8 mouse cellular contexts compared by ENCODE assay signal in the genomic region with DNA sequence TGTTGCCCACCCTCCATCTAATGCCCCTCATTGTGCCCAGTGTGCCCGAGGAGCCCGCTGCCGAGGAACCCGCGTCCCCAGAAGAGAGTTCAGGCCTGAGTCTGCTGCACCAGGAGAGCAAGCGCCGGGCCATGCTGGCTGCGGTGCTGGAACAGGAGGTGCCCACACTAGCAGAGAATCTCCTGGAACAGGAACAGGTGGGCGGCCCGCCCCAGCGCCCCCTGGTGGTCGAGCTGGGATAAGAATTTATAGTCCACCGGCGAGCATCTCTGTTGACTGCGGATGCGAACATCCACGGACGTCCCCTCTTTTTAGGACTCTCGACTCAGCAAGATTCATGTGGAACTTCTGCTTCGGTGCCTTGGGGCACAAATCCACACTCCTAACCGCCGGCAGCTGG. TPM values are rescaled to one million over a fixed set of nuclear protein-coding genes. Genes with fewer than 3 reads are reported as not detected.
DNase-seq lines count a peak whose midpoint lies in the region; ATAC-seq lines count a peak whose summit lies in the region.

No protein-coding gene starts in this region.

- peaks cover 73% of the 10 kb centered on the region for H3K27me3 ChIP-seq in hindbrain, embryonic 14.5 days (ENCODE audit: control insufficient read depth, insufficient read depth, low read length)

- no peak for ATAC-seq in hindbrain, embryonic 14.5 days (ENCODE audit: low FRiP score)

- no peaks in the 10 kb centered on the region for H3K9me3 ChIP-seq in hindbrain, embryonic 14.5 days (ENCODE audit: control insufficient read depth, low read length)

- H3K4me3 ChIP-seq in hindbrain, embryonic 14.5 days (replicated peaks; ENCODE audit: low read length) = peak overlapping the region; percentile 23

- peaks cover 8% of the 10 kb centered on the region for H3K4me1 ChIP-seq in hindbrain, embryonic 14.5 days (replicated peaks; ENCODE audit: control insufficient read depth, insufficient read depth, low read length)

- H3K27ac ChIP-seq in hindbrain, embryonic 14.5 days = no peak overlapping the region

- H3K4me2 ChIP-seq in hindbrain, embryonic 14.5 days (replicated peaks) = peak overlapping the region; percentile 51

- H3K36me3 ChIP-seq in hindbrain, embryonic 14.5 days (replicated peaks; ENCODE audit: control insufficient read depth, insufficient read depth) = no peaks in the 10 kb centered on the region

- DNase-seq in Muller cell, postnatal 12 days (ENCODE audit: inconsistent ontology term) = peak; percentile 61
- peak; percentile 96 to 97 for DNase-seq in cerebellum, postnatal 14 days
- DNase-seq in frontal cortex, postnatal 25 days (ENCODE audit: low spot score in 2 of 2) = peak; percentile 70 to 75
- peak; percentile 73 for DNase-seq in hindbrain, embryonic 14.5 days (ENCODE audit: low spot score)
- peak; percentile 83 for DNase-seq in layer of hippocampus, postnatal 14 days (ENCODE audit: low spot score in 2 of 2)
- peak; percentile 88 for DNase-seq in lung, postnatal 10 days
- peak; percentile 84 for DNase-seq in ovary, postnatal 14 days (ENCODE audit: low spot score)
- DNase-seq in thymus, postnatal 14 days = peak; percentile 92

- 4% methylated on average over 22 of the region's 22 CpGs for WGBS in hindbrain, embryonic 14.5 days

- H3K9ac ChIP-seq in hindbrain, embryonic 14.5 days = no peak overlapping the region

RNA-seq across cellular contexts. Expression of a gene that starts 10.0 kb away (rescaled TPM):
- 1.7 and 3.0 TPM in 2 replicates for polyA plus RNA-seq in hindbrain, embryonic 14.5 days (2014; fragmentation: Nextera tagmentation; extraction: Ambion mirVana)
- total RNA-seq in layer of hippocampus, postnatal 14 days (2021) = 10 to 100 TPM in 1 of 2 experiments, 1 to 10 TPM in 1; 5.3 to 10.2 TPM

RNA-seq across cellular contexts. Expression of a gene that starts 12.3 kb away (rescaled TPM):
- polyA plus RNA-seq in hindbrain, embryonic 14.5 days (2014; fragmentation: Nextera tagmentation; extraction: Ambion mirVana) = 0.26 and 0.43 TPM in 2 replicates
- total RNA-seq in layer of hippocampus, postnatal 14 days (2021) = under 1 TPM; 0.19 to 0.44 TPM

RNA-seq across cellular contexts. Expression of a gene that starts 27.0 kb away (rescaled TPM):
- polyA plus RNA-seq in hindbrain, embryonic 14.5 days (2014; fragmentation: Nextera tagmentation; extraction: Ambion mirVana) = 119 and 121 TPM in 2 replicates
- total RNA-seq in layer of hippocampus, postnatal 14 days (2021) = 10 to 100 TPM; 78.2 to 78.4 TPM

RNA-seq across cellular contexts. Expression of a gene that starts 38.3 kb away (rescaled TPM):
- polyA plus RNA-seq in hindbrain, embryonic 14.5 days (2014; fragmentation: Nextera tagmentation; extraction: Ambion mirVana) = 1.5 and 2.3 TPM in 2 replicates
- 1 to 10 TPM; 8.2 to 9.2 TPM for total RNA-seq in layer of hippocampus, postnatal 14 days (2021)

RNA-seq across cellular contexts. Expression of a gene that starts 38.7 kb away (rescaled TPM):
- polyA plus RNA-seq in hindbrain, embryonic 14.5 days (2014; fragmentation: Nextera tagmentation; extraction: Ambion mirVana) = 2.2 TPM in 2 replicates
- total RNA-seq in layer of hippocampus, postnatal 14 days (2021) = 1 to 10 TPM; 2.6 to 4.8 TPM
